Mouse (Mus musculus) intestine, embryonic 16.5 days (tissue): Measurements from ENCODE around the gene Ccl26. TPM values are rescaled to one million over a fixed set of nuclear protein-coding genes. Genes with fewer than 3 reads are reported as not detected.

Experiments used
- ATAC-seq: fragments of 200-750 bp; cut with Nextera tagmentation; 2 replicates; pipeline ENCODE4 v1.8.0; 2017; ENCODE audit warnings: moderate TSS enrichment, moderate library complexity
- H3K27ac ChIP-seq: fragments of 300-500 bp; sonication (generic); 2 replicates; pipeline ENCODE4 v1.5.1; 2014; ENCODE audit warnings: mild to moderate bottlenecking, low read length
- H3K27me3 ChIP-seq: fragments of 300-500 bp; sonication (generic); replicated peaks from 2 replicates; pipeline ENCODE4 v1.6.1; 2014; ENCODE audit warnings: low read length, control low read depth, mixed read lengths; ENCODE audit not compliant: control insufficient read depth, insufficient read depth
- H3K36me3 ChIP-seq: fragments of 300-500 bp; sonication (generic); 2 replicates; pipeline ENCODE4 v1.6.1; 2014; ENCODE audit warnings: low read length, control low read depth; ENCODE audit not compliant: control insufficient read depth, insufficient read depth
- H3K4me1 ChIP-seq: fragments of 300-500 bp; sonication (generic); 2 replicates; pipeline ENCODE4 v1.6.1; 2014; ENCODE audit warnings: low read length, control low read depth, mixed read lengths; ENCODE audit not compliant: control insufficient read depth, insufficient read depth
- H3K4me2 ChIP-seq: fragments of 300-500 bp; sonication (generic); 2 replicates; pipeline ENCODE4 v1.6.1; 2014; ENCODE audit warnings: low read depth, low read length, control low read depth
- H3K4me3 ChIP-seq: fragments of 300-500 bp; sonication (generic); 2 replicates; pipeline ENCODE4 v1.5.1; 2014; ENCODE audit warnings: mild to moderate bottlenecking, low read length
- H3K9ac ChIP-seq: fragments of 300-500 bp; sonication (generic); 2 replicates; pipeline ENCODE4 v1.6.1; 2014; ENCODE audit warnings: low read depth, low read length
- H3K9me3 ChIP-seq: fragments of 300-500 bp; sonication (generic); 2 replicates; pipeline ENCODE4 v1.6.1; 2016; ENCODE audit warnings: low read length, control low read depth; ENCODE audit not compliant: control insufficient read depth
- WGBS: fragments of 180-500 bp; shearing (Covaris S2); extraction: QIAGEN DNeasy Blood & Tissue Kit; methylation state at CpG from one replicate; pipeline ENCODE4 v1.1.7; 2014; 5-methylcytosine and 5-hydroxymethylcytosine counted together
- polyA plus RNA-seq: library from polyadenylated mRNA; unstranded; fragments of >200 nt; fragmentation: Nextera tagmentation; extraction: Ambion mirVana; gene quantifications from 2 replicates; pipeline ENCODE4 v1.2.1, GENCODE M21; 2015

Ccl26 gene
- polyA plus RNA-seq, 1 experiment from 2014 or later, result not detected

DNA sequence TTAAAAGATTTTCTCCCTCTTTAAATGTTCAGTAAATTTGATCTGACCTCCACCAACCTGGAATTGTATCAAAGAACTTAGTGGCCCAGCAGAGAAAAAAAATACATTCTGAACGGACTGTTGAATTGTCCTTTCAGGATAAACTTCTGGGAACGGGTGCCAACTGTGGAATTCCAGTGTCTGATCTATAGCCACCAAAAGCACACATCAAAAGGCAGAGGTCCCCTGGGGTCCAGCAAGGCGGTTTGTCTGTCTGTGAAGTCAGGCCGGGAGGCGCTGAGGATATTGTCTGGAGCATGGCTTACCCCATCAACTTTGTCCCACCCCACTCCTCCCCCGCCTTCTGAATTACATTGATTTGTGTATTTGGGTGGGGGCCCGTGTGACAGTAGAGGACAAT is 35.4 kb downstream of the Ccl26 start:
- Histone ChIP-seq H3K4me2 (no peak overlapping the region), H3K27ac (no peak overlapping the region), H3K4me3 (no peak overlapping the region), H3K9me3 (no peaks in the 10 kb centered on the region), H3K27me3 (no peaks in the 10 kb centered on the region), H3K9ac (no peak overlapping the region), H3K4me1 (peaks cover 13% of the 10 kb centered on the region; the same call in 1 of the 2 replicates), H3K36me3 (no peaks in the 10 kb centered on the region)
- 48% methylated on average over 7 of the region's 7 CpGs for WGBS
- no peak for ATAC-seq

DNA sequence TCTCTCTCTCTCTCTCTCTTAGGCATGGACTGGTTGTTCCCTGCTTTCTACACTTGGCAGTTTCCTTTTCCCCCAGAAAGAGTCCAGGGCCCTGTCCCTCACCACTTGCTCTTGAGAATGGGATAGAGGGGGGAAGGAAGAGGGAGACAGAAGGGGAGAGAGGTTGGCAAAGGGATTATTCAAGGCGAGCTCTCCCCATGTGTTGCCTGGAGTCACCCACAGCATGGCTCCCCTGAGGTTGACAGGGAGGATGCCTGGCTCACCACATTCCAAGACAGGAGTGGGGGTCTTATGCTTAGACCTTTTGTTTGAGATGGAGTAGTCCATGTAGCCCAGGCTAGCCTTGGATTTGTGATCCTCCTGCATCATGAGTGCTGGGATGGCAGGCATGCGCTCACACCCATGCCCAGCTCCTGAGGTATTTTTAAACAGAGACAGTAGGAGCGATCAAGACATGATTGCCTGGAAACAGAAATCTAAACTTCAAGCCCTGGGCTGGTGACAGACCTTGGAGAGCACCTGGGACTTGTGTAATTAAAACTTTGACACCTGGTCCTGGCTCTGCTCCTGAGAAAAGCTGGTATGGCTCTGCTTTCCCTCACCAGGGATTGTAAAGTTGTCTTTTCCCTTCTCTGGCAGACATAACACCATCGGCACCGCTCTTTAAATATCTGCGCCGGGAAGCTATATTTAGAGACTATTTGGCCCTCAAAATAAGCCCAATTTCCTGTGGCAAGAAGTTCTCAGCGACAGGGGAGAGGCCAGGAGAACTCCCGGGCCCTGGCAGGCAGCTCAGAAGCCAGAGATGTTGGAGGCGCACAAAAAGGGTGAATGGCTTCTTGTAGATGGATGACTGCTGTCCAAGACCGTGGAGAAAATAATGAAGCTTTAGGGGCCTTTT is 38.5 kb downstream of the Ccl26 start:
- Histone ChIP-seq H3K27me3 (no peaks in the 10 kb centered on the region), H3K9ac (no peak overlapping the region), H3K4me3 (no peak overlapping the region), H3K4me1 (peaks cover 11% of the 10 kb centered on the region; the same call in 1 of the 2 replicates), H3K4me2 (no peak overlapping the region), H3K27ac (peak overlapping the region; percentile 48), H3K9me3 (no peaks in the 10 kb centered on the region), H3K36me3 (no peaks in the 10 kb centered on the region)
- 40% methylated on average over 11 of the region's 11 CpGs for WGBS
- ATAC-seq, result peak; percentile 28; the same call in 1 of the 2 replicates

DNA sequence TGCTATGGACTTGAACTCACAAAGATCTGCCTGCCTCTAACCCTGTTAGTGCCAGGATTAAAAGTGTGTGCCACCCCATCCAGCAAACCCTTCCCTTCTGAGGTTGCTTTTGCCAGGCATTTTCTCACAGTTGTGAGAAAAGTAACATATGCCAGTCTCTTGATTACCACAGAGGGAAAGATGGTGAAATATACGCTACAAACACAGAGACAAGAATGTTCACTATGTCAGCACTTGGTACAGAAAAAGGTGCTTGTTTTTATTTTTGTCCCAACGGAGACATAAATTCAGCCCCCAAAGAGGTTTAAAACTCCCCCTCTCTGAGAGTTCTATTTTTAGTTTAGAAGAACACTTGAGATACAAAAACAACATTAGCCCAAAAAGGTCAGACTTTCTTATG is 39.3 kb downstream of the Ccl26 start:
- Histone ChIP-seq H3K4me3 (no peak overlapping the region), H3K4me1 (peaks cover 11% of the 10 kb centered on the region; the same call in 1 of the 2 replicates), H3K36me3 (no peaks in the 10 kb centered on the region), H3K4me2 (no peak overlapping the region), H3K9me3 (no peaks in the 10 kb centered on the region), H3K27ac (no peak overlapping the region), H3K9ac (no peak overlapping the region), H3K27me3 (no peaks in the 10 kb centered on the region)
- WGBS, result 85% methylated on average over 2 of the region's 2 CpGs
- no peak for ATAC-seq

DNA sequence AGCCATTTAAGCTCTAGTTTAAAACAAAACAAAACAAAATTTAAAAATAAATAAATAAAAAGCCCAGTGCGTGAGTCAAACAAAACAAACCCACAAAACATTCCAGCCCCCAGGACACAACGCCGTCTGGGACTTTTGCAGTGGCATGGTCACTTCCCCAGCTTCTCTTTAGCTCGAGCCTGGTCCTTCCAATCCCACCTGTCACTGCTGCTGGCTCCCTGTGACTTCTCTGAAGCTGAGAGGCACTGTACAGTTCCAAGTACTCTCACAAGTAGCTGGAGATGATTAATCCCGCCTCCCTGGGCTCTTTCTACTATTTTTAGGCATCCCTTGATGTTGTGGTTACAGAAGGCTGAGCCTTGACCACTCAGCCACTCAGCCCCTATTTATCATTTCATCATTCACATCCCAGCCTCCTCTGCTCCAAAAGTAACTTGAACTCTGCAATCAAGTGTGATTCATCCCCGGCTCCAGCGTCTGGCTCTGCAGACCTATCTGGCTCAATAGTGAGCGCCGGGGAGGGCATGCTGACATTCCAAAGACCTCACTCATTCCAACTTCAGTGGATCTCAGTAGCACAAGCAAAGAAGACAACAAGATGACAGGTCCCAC is 41.2 kb downstream of the Ccl26 start:
- no peaks in the 10 kb centered on the region for H3K9me3 ChIP-seq
- H3K27ac ChIP-seq, result no peak overlapping the region
- peaks cover 11% of the 10 kb centered on the region; the same call in 1 of the 2 replicates for H3K4me1 ChIP-seq
- no peak overlapping the region for H3K9ac ChIP-seq
- H3K36me3 ChIP-seq, result no peaks in the 10 kb centered on the region
- H3K4me2 ChIP-seq, result no peak overlapping the region
- no peak overlapping the region for H3K4me3 ChIP-seq
- no peak for ATAC-seq
- no peaks in the 10 kb centered on the region for H3K27me3 ChIP-seq
- 55% methylated on average over 9 of the region's 9 CpGs for WGBS

DNA sequence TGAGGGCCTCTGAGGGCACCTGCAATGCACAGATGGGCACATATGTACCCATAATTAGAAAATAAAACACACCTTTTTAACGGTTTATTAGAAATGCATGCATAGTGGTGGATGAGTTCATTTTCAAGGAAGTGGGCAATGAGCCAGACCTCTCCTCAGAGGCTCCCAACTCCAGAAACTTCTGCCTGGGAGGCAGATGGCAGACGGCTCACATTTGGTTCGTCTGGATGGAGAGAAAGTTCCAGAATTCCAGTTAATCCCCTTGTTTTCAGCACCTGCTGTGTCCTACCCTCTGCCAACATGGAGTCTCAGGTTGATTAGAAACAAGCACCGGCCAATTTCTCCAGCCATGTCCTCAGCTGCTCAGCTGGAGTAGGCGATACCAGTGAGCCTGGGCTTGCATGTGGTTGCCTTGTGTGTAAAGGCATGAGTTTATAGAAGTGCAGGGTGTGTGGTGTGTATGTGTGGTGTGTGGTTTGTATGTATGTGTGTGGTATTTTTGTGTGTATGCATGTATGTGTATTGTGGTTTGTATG is 46.0 kb downstream of the Ccl26 start:
- Histone ChIP-seq H3K27ac (no peak overlapping the region), H3K4me1 (no peaks in the 10 kb centered on the region), H3K9me3 (0 out of 2 replicates have a peak, but pooled peaks cover 2% of the 10 kb centered on the region), H3K36me3 (no peaks in the 10 kb centered on the region; the same call in 1 of the 2 replicates), H3K4me3 (no peak overlapping the region), H3K9ac (no peak overlapping the region), H3K27me3 (no peaks in the 10 kb centered on the region), H3K4me2 (no peak overlapping the region)
- no peak for ATAC-seq
- WGBS, result 86% methylated on average over 5 of the region's 5 CpGs

DNA sequence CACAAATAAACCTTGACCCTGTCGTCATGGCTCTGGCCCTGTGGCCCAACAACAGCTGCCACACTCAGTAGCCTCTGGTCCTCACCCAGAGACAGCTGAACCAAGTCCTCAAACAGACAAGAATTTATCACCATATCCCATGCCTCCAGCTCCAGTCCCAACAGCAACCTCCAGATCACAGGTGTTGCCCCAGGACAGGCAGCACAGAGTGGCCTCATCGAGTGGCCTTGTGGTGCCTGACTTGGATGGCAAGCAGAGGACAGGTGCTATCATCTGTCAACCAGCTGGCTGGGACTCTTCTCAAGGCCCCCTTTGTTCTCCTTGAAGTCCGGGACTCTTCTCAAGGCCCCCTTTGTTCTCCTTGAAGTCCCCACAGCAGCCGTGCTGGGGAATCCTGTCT is 50.2 kb downstream of the Ccl26 start:
- Histone ChIP-seq H3K9ac (no peak overlapping the region), H3K27me3 (no peaks in the 10 kb centered on the region), H3K36me3 (no peaks in the 10 kb centered on the region; the same call in 1 of the 2 replicates), H3K4me2 (no peak overlapping the region), H3K27ac (no peak overlapping the region), H3K4me3 (no peak overlapping the region), H3K4me1 (no peaks in the 10 kb centered on the region), H3K9me3 (0 out of 2 replicates have a peak, but pooled peaks cover 2% of the 10 kb centered on the region)
- ATAC-seq, result no peak
- 58% methylated on average over 4 of the region's 4 CpGs for WGBS

DNA sequence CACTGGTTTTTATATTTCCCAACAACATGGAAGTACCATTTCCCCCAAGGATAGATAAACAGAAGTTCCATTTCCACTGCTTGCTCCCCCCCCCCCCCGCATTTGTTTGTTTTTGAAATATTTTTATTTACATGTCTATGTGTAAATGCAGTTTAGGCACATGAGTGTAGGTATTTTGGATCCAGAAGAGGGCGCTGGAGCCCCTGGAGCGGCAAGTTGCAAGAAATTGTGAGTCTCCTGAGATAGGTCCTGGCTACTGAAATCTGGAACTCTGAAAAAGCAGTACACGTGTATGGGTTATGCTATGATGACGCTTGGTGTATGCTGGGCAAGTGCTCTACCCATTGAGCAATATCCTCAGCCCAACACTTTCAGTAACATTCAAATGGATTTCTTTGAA is 52.3 kb downstream of the Ccl26 start:
- H3K27ac ChIP-seq, result no peak overlapping the region
- H3K36me3 ChIP-seq, result no peaks in the 10 kb centered on the region; the same call in 1 of the 2 replicates
- H3K4me2 ChIP-seq, result no peak overlapping the region
- H3K9ac ChIP-seq, result no peak overlapping the region
- 60% methylated on average over 5 of the region's 5 CpGs for WGBS
- ATAC-seq, result no peak
- no peaks in the 10 kb centered on the region for H3K27me3 ChIP-seq
- H3K4me3 ChIP-seq, result no peak overlapping the region
- peaks cover 2% of the 10 kb centered on the region; the same call in 1 of the 2 replicates for H3K4me1 ChIP-seq
- H3K9me3 ChIP-seq, result no peaks in the 10 kb centered on the region

Other genes with a start within 250 kb of the Ccl26 start
- gene Fkbp6, start 213.5 kb downstream of the Ccl26 start, polyA plus RNA-seq, result 0.47 and 0.48 TPM in 2 replicates
- gene Trim50, start 210.3 kb downstream of the Ccl26 start, polyA plus RNA-seq, result 0.18 and 0.32 TPM in 2 replicates
- gene Nsun5, start 193.6 kb downstream of the Ccl26 start, polyA plus RNA-seq, result 30.2 and 34.7 TPM in 2 replicates
- 6.9 and 7.5 TPM in 2 replicates for gene Pom121, start 169.0 kb downstream of the Ccl26 start, polyA plus RNA-seq
- gene Hip1, start 18.4 kb downstream of the Ccl26 start, polyA plus RNA-seq, result 15.0 and 15.3 TPM in 2 replicates
- 34.3 and 34.5 TPM in 2 replicates for gene Ccl24, start 9.5 kb upstream of the Ccl26 start, polyA plus RNA-seq
- gene Rhbdd2, start 69.0 kb upstream of the Ccl26 start, polyA plus RNA-seq, result 32.1 and 32.4 TPM in 2 replicates
- 111 and 116 TPM in 2 replicates for gene Por, start 106.5 kb upstream of the Ccl26 start, polyA plus RNA-seq
- gene Tmem120a, start 180.9 kb upstream of the Ccl26 start, polyA plus RNA-seq, result 65.1 and 65.8 TPM in 2 replicates
- gene Styxl1, start 214.8 kb upstream of the Ccl26 start, polyA plus RNA-seq, result 0.21 and 0.35 TPM in 2 replicates
- gene Mdh2, start 214.9 kb upstream of the Ccl26 start, polyA plus RNA-seq, result 873 and 892 TPM in 2 replicates
- gene Srrm3, start 243.3 kb upstream of the Ccl26 start, polyA plus RNA-seq, result 2.6 and 3.1 TPM in 2 replicates